Mouse (Mus musculus): ENCODE results near the gene Ptcd1. TPM values are rescaled to one million over a fixed set of nuclear protein-coding genes. Genes with fewer than 3 reads are reported as not detected.
"Not testable (repeated sequence)": the region's sequence is repeated elsewhere in the genome, so short reads cannot be mapped to it uniquely, and the experiment has no call there.

The Ptcd1 gene
- polyA plus RNA-seq, 1 experiment from 2014 or later, result 20.2 TPM

GRCm38 (mm10) chr5:145110401-145110800 lies 56.5 kb downstream of the Ptcd1 start:
- ATAC-seq (ENCODE audit: low FRiP score, low read depth), result no peak
- H3K36me3 ChIP-seq, result peaks cover 54% of the 10 kb centered on the region
- no peaks in the 10 kb centered on the region for H3K9me3 ChIP-seq
- H3K27ac ChIP-seq, result no peak overlapping the region
- WGBS, result 87% methylated on average over 6 of the region's 6 CpGs
- no peak overlapping the region for H3K9ac ChIP-seq
- H3K27me3 ChIP-seq, result no peaks in the 10 kb centered on the region
- no peak overlapping the region for H3K4me3 ChIP-seq
- no peak overlapping the region for H3K4me2 ChIP-seq (replicated peaks)
- H3K4me1 ChIP-seq, result peaks cover 14% of the 10 kb centered on the region

GRCm38 (mm10) chr5:145105694-145106275 lies 61.1 kb downstream of the Ptcd1 start:
- Histone ChIP-seq H3K27me3 (no peaks in the 10 kb centered on the region), H3K27ac (no peak overlapping the region), H3K4me3 (no peak overlapping the region), H3K4me1 (no peaks in the 10 kb centered on the region), H3K4me2 (replicated peaks) (no peak overlapping the region), H3K36me3 (peaks cover 97% of the 10 kb centered on the region), H3K9ac (no peak overlapping the region), H3K9me3 (no peaks in the 10 kb centered on the region)
- 92% methylated on average over 9 of the region's 9 CpGs for WGBS
- ATAC-seq (ENCODE audit: low FRiP score, low read depth), result no peak

- Histone ChIP-seq H3K27ac (no peak overlapping the region), H3K9me3 (no peaks in the 10 kb centered on the region), H3K4me2 (replicated peaks) (no peak overlapping the region), H3K27me3 (no peaks in the 10 kb centered on the region), H3K4me3 (no peak overlapping the region), H3K4me1 (no peaks in the 10 kb centered on the region), H3K36me3 (peaks cover 97% of the 10 kb centered on the region), H3K9ac (no peak overlapping the region)
- ATAC-seq (ENCODE audit: low FRiP score, low read depth), result peak; percentile 32; the same call in 1 of the 2 replicates
- WGBS, result 89% methylated on average over 9 of the region's 9 CpGs
Measured at GRCm38 (mm10) chr5:145104328-145104727, 62.6 kb downstream of the Ptcd1 start.

- 91% methylated on average over 4 of the region's 4 CpGs for WGBS
- Histone ChIP-seq H3K36me3 (peaks cover 98% of the 10 kb centered on the region), H3K27me3 (no peaks in the 10 kb centered on the region), H3K4me1 (no peaks in the 10 kb centered on the region), H3K9ac (no peak overlapping the region), H3K4me3 (no peak overlapping the region), H3K4me2 (replicated peaks) (no peak overlapping the region), H3K9me3 (no peaks in the 10 kb centered on the region), H3K27ac (no peak overlapping the region)
- ATAC-seq (ENCODE audit: low FRiP score, low read depth), result no peak
Measured at GRCm38 (mm10) chr5:145102706-145103105, 64.2 kb downstream of the Ptcd1 start.

GRCm38 (mm10) chr5:145101451-145101850 lies 65.5 kb downstream of the Ptcd1 start:
- WGBS, result 97% methylated on average over 11 of the region's 11 CpGs

GRCm38 (mm10) chr5:145100960-145101359 lies 65.9 kb downstream of the Ptcd1 start:
- Histone ChIP-seq H3K4me1 (no peaks in the 10 kb centered on the region), H3K36me3 (peaks cover 98% of the 10 kb centered on the region), H3K4me2 (replicated peaks) (no peak overlapping the region), H3K27ac (no peak overlapping the region), H3K4me3 (no peak overlapping the region), H3K9ac (no peak overlapping the region), H3K27me3 (no peaks in the 10 kb centered on the region), H3K9me3 (no peaks in the 10 kb centered on the region)
- ATAC-seq (ENCODE audit: low FRiP score, low read depth), result no peak
- WGBS, result 97% methylated on average over 9 of the region's 9 CpGs

More at GRCm38 (mm10) chr5:145101451-145101850, 65.5 kb downstream of the Ptcd1 start:
- not testable (repeated sequence) for H3K4me2 ChIP-seq (replicated peaks); H3K4me3 ChIP-seq; H3K9ac ChIP-seq; H3K27ac ChIP-seq; H3K9me3 ChIP-seq; H3K27me3 ChIP-seq; ATAC-seq (ENCODE audit: low FRiP score, low read depth); H3K4me1 ChIP-seq
- H3K36me3 ChIP-seq, result peaks cover 98% of the 10 kb centered on the region

- no peak overlapping the region for H3K9ac ChIP-seq
- WGBS, result 91% methylated on average over 10 of the region's 10 CpGs
- ATAC-seq (ENCODE audit: low FRiP score, low read depth), result no peak
- H3K4me2 ChIP-seq (replicated peaks), result no peak overlapping the region
- H3K27me3 ChIP-seq, result no peaks in the 10 kb centered on the region
- H3K9me3 ChIP-seq, result no peaks in the 10 kb centered on the region
- no peak overlapping the region for H3K4me3 ChIP-seq
- no peaks in the 10 kb centered on the region for H3K4me1 ChIP-seq
- peaks cover 97% of the 10 kb centered on the region for H3K36me3 ChIP-seq
- H3K27ac ChIP-seq, result no peak overlapping the region
Measured at GRCm38 (mm10) chr5:145098340-145098821, 68.5 kb downstream of the Ptcd1 start.

Other genes starting within 250 kb of the Ptcd1 start
- 19.5 and 19.9 TPM in 2 replicates for gene Smurf1, start 201.3 kb downstream of the Ptcd1 start, polyA plus RNA-seq (2015; fragmentation: Nextera tagmentation; extraction: Ambion mirVana)
- not detected in 2 replicates for gene Gm4871, start 134.4 kb downstream of the Ptcd1 start, polyA plus RNA-seq (2015; fragmentation: Nextera tagmentation; extraction: Ambion mirVana)
- gene 1700018F24Rik, start 124.1 kb downstream of the Ptcd1 start, polyA plus RNA-seq (2015; fragmentation: Nextera tagmentation; extraction: Ambion mirVana), result not detected in 2 replicates
- 139 and 141 TPM in 2 replicates for gene Arpc1a, start 83.3 kb downstream of the Ptcd1 start, polyA plus RNA-seq (2015; fragmentation: Nextera tagmentation; extraction: Ambion mirVana)
- gene Kpna7, start 83.1 kb downstream of the Ptcd1 start, polyA plus RNA-seq (2015; fragmentation: Nextera tagmentation; extraction: Ambion mirVana), result 0.10 TPM in 1 of 2 replicates, not detected in the other
- gene Arpc1b, start 52.9 kb downstream of the Ptcd1 start, polyA plus RNA-seq (2015; fragmentation: Nextera tagmentation; extraction: Ambion mirVana), result 250 and 255 TPM in 2 replicates
- gene Pdap1, start 26.9 kb downstream of the Ptcd1 start, polyA plus RNA-seq (2015; fragmentation: Nextera tagmentation; extraction: Ambion mirVana), result 137 and 139 TPM in 2 replicates
- gene Bud31, start 26.7 kb downstream of the Ptcd1 start, polyA plus RNA-seq (2015; fragmentation: Nextera tagmentation; extraction: Ambion mirVana), result 218 and 225 TPM in 2 replicates
- gene Cpsf4, start 105 bp upstream of the Ptcd1 start, polyA plus RNA-seq (2015; fragmentation: Nextera tagmentation; extraction: Ambion mirVana), result 55.6 and 58.1 TPM in 2 replicates
- 649 and 683 TPM in 2 replicates for gene Atp5j2, start 25.0 kb upstream of the Ptcd1 start, polyA plus RNA-seq (2015; fragmentation: Nextera tagmentation; extraction: Ambion mirVana)
- 11.0 and 11.3 TPM in 2 replicates for gene Zkscan14, start 34.8 kb upstream of the Ptcd1 start, polyA plus RNA-seq (2015; fragmentation: Nextera tagmentation; extraction: Ambion mirVana)
- 16.3 and 17.1 TPM in 2 replicates for gene Zkscan5, start 37.5 kb upstream of the Ptcd1 start, polyA plus RNA-seq (2015; fragmentation: Nextera tagmentation; extraction: Ambion mirVana)
- 33.8 and 34.1 TPM in 2 replicates for gene Zfp655, start 64.6 kb upstream of the Ptcd1 start, polyA plus RNA-seq (2015; fragmentation: Nextera tagmentation; extraction: Ambion mirVana)
- gene Zscan25, start 113.4 kb upstream of the Ptcd1 start, polyA plus RNA-seq (2015; fragmentation: Nextera tagmentation; extraction: Ambion mirVana), result 0.59 and 0.79 TPM in 2 replicates
- gene Cyp3a57, start 178.2 kb upstream of the Ptcd1 start, polyA plus RNA-seq (2015; fragmentation: Nextera tagmentation; extraction: Ambion mirVana), result not detected in 2 replicates